Mouse (Mus musculus) testis, adult 2 months (tissue): ENCODE data around the gene Palld.

ENCODE experiments used
- CTCF ChIP-seq: fragments of 200-500 bp; IDR thresholded peaks from 2 replicates; pipeline ENCODE4 v1.5.1; 2012; ENCODE audit warnings: low read depth, mild to moderate bottlenecking, inconsistent platforms, low read length, moderate library complexity; ENCODE audit not compliant: control insufficient read depth, insufficient read depth, insufficient replicate concordance
- POLR2A ChIP-seq: fragments of 200-500 bp; IDR thresholded peaks from 2 replicates; pipeline ENCODE4 v1.6.1; 2012; ENCODE audit warnings: low read depth, mild to moderate bottlenecking, inconsistent platforms, low read length, moderate library complexity; ENCODE audit not compliant: control insufficient read depth

DNA sequence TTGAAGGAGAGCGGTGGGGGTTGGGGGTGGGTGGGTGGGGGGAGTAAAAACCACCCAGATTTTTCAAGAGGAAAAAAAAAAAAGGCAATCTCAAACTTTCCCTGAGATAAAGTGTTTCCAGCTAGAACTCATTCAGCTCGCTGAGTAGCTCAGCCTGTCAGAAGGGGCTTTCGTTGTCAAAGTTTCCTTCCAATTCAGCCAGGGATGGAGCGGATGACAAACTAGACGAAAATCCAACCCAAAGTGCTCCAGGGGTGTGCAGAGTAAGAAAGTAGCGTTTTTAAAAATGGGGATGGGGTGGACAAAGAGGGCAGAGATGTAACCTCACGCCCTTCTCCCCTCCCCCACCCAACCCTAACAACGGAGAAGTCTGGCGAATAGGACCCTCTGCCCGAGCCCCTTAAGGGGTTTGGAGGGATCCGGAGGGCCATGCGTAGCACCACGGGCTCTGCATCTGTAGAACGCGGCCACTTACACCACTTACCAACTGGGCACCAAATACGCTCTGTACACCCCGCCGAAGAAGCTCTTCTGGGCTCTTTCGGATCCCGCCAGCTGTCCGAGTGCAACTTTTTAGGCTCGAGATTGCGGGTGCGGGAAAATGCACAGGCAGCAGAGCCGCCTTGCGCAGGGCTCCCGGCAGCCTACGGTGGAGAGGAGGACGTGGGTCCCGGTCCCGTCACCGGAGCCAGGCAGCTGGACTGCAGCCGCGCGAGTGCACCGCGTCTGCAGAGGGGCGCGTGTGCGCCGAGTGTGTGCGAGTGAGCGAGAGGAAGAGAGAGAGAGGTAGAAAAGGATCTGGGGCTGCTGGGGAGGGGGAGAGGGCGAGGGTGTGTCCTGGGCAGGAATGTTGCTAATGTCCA lies 142.9 kb downstream of the Palld start:
- TF ChIP-seq CTCF: no peak
- TF ChIP-seq POLR2A: no peak
